Mouse (Mus musculus) T-helper 1 cell (primary cell): Measurements from ENCODE around the gene Slc16a8.

Source experiments
- in situ Hi-C: fragments of 300-600 bp; cut with MboI, MseI; formaldehyde crosslinking; loops from one replicate; pipeline ENCODE4 v1.15.1; 2025; ENCODE audit warnings: high pct_unique_total_duplicates

The Slc16a8 gene

DNA sequence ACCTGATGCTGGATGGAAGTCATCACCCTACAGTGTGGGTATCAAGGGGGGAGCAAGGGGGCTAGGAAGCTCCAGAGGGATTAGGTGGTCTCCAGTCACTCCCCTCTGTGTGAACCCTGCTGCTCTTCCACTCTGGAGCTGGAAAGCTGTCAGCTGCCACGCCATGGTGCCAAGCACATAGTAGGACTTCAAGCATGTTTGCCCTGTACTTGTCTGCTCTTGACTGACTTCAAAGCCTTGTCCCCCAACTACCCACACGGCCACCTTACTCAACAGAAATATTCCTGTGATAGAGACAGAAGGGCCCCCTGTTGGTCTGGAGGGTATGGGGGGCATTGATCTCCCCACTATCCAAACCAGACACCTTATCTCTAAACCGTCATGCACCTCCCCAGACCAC lies 38.4 kb downstream of the Slc16a8 start:
- in situ Hi-C loops: no loop called here

DNA sequence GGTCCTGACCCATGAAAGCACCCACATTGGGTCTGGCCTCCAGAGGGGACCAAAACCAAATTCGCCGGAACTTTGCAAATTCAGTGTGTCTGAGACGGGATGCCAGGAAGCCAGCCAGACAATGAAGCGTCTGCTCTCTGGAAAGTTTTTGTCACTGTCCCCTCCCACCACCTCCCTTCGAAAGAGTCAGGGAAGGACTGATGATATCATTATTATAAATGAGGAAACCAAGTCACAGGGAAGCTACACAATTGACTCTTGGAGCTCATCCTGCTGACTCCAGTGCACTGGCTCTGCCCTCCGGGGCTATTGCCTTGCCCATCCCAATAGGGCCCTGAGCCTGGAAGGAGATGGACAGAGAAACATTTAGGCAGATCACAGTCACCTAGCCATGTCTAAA lies 41.0 kb downstream of the Slc16a8 start:
- in situ Hi-C loops: no loop called here

DNA sequence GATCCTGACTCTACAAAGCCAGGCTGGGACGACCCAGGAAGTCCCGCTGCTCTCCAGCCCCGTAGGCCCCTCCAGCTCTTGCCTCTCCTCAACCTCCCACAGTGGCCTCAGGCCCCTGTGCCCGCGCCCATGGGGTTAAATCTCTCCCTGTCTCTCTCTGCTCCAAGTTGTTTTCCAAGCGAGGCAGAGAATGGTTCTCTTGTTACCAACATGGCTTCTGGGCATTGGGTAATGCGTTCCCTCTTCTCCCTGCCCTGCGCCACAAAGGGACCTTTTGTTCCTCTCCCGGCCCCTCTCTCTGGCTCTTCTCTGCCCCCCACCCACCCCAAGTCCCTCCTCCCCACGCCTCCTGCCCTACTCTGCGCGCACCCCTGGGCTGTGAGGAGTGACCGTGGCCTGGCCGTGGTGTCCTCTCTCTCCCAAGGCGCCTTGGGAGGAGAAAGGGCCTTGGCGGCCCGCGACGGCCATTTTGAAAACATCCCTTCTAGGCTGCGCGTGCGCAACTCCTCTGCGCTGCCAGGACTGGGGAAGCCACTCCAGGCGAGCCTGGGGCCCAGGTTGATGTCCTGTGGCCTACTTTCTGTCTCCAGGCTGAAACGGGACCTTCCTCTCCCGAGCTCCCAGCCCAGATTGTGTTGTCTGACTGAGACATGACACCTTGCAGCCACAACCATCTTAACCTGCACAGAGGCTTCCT lies 41.7 kb downstream of the Slc16a8 start:
- in situ Hi-C loops: no loop called here

DNA sequence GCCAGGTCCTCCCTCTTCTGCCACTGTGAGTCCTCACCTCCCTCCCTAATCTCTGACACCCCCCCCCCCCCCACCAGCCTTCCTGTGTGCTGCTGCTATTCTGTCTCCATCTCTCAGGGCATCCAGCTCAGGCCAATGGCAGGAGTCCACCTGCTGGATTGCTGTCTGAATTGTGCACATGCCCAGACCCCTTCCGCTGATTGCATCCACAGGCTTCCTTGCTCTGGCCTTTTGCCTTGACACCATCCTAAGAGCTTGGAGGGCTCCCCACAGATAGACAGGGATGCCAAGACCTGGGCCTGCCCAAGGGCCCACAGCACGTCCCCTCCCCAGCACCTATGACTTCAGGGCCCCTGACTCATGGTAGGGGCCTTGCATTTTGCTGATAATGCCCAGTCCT lies 44.2 kb downstream of the Slc16a8 start:
- in situ Hi-C loops: no loop called here

DNA sequence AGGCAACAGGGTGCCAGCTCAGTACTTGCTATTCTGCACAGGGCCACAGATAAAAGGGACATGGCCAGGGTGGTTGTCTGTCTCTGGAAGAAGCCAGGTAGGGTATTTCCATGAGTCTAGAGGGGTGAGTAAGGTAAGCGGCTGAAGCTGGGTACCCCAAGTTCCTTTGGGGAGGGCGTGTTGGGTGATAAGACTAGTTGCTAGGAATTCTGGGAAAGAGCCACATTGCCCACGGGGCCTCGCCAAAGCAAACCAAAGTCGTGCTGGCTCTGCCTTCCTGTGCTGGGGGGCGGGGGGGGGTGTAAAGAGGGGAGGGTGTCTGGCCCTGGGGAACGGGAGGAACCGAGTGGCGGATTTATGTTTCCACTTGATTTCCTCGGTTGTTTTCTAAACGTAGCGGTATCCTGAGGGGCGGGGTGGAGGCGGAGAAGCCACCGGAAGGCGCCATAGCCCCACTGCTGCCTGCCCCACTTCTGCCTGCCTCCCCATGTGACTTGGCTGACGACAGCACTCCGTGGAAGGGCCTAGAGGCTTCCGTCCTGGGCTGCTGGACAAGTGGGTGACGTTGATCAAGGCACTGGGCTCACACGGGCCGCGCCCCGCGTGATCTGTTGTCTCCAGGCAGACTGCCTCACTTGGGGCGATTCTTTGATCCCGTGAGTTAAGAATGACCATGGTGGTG lies 45.7 kb downstream of the Slc16a8 start:
- in situ Hi-C loops: no loop called here

DNA sequence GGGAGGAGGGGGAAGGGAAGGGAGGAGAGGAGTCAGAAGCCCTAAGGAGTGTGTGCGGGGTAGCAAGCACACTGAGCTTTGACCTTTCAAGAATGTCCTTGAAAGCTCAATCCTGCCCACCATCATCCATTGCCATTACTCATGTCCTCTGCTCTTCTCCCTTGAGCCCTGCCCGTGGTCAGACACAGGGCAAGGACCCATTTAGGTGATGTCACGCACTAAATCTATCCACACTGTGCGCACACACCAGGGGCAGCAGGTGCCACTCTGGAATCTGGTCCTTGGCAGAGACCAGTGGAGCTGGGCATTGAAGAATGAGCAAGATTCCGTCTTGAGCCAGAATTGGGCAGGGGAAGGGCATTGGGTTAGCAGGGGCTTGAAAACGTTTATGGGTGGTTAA lies 46.4 kb downstream of the Slc16a8 start:
- in situ Hi-C loops: no loop called here

DNA sequence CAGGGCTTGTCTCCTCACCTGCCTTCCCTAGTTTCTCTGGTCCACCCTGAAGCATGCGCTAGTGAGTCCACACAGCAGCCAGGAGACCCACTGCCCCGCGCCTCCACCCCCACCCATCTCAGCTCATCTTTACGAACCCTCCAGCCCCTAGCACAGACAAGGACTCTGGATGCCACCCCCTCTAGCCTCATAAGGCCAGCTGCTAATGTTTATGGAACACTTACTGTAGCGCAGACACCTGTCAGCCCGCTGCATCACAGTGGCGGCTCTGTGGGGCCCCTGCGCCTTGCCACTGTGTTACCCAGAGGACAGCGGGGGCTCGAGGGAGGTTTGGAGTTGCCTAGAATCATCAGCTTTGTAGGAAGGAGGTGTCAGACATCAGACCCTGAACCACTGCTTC lies 52.0 kb downstream of the Slc16a8 start:
- in situ Hi-C loops: no loop called here

DNA sequence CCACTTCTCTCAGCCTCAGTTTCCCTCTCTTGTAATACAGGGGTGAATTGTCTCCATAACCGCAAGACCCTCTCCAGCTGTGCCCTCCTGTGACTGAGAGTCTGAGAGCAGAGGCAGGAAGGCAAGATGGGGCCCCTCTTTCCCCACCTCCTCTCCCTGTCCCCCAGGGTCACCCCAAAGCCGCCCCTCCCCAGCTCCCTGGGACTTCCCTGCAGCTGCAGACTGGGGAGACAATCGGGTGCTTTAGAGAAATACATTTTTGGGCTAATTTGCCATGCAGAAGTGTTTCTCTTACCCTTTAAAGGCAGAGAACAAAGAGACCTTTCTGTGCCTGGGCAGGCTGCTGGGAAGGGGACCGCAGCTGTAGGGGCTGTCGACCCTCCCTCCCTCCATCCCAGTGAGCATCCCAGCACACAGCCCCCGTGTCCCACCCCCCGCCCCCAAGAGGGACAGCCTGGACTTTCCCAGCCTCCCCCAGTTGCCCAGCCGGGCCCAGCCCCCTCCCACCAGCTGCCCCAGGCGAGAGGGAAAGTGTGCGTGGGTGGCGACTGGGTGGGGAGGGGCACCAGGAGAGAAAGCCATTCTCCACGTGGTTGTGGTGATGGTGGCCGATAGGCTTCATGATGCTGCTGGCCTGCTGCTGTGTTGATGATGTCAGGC lies 52.9 kb downstream of the Slc16a8 start:
- in situ Hi-C loops: no loop called here
